Mouse (Mus musculus) testis, adult 2 months (tissue): ENCODE data around the gene Sox15.

ENCODE experiments used
- CTCF ChIP-seq: fragments of 200-500 bp; IDR thresholded peaks from 2 replicates; pipeline ENCODE4 v1.5.1; 2012; ENCODE audit warnings: low read depth, mild to moderate bottlenecking, inconsistent platforms, low read length, moderate library complexity; ENCODE audit not compliant: control insufficient read depth, insufficient read depth, insufficient replicate concordance
- POLR2A ChIP-seq: fragments of 200-500 bp; IDR thresholded peaks from 2 replicates; pipeline ENCODE4 v1.6.1; 2012; ENCODE audit warnings: low read depth, mild to moderate bottlenecking, inconsistent platforms, low read length, moderate library complexity; ENCODE audit not compliant: control insufficient read depth

- TF ChIP-seq CTCF (no peak), POLR2A (no peak)
Measured at GRCm38 (mm10) chr11:69680136-69680855, 25.2 kb downstream of the Sox15 start.
